Mouse (Mus musculus): ENCODE measurements around the gene Zbtb25. TPM values are rescaled to one million over a fixed set of nuclear protein-coding genes. Genes with fewer than 3 reads are reported as not detected.

Zbtb25 gene
- 188 TPM for polyA plus RNA-seq (2017; shearing (Covaris generic))

GRCm38 (mm10) chr12:76369206-76369977 is at the start of gene Zbtb25:
Zbtb25 (minus strand) TSS chr12:76369602.

GRCm38 (mm10) chr12:76417433-76417854 is 48.0 kb upstream of the Zbtb25 start, which contains the start of gene Ppp1r36:
Ppp1r36 (plus strand) TSS chr12:76417538.

GRCm38 (mm10) chr12:76403886-76404537 is 34.6 kb upstream of the Zbtb25 start, which contains the start of gene Hspa2:
Hspa2 (plus strand) TSS chr12:76404176.

GRCm38 (mm10) chr12:76369978-76370830 is 802 bp upstream of the Zbtb25 start, which contains the start of gene Zbtb1:
Zbtb1 (plus strand) TSS chr12:76370266.

GRCm38 (mm10) chr12:76324679-76325431 is 44.5 kb downstream of the Zbtb25 start, which contains the start of gene Akap5:
Akap5 (plus strand) TSS chr12:76324891.

Other genes with a start within 250 kb of the Zbtb25 start
- 0.16 TPM for gene Esr2, start 192.3 kb downstream of the Zbtb25 start, polyA plus RNA-seq (2017; shearing (Covaris generic))
- gene Tex21, start 122.9 kb downstream of the Zbtb25 start, polyA plus RNA-seq (2017; shearing (Covaris generic)): not detected
- gene Mthfd1, start 114.3 kb downstream of the Zbtb25 start, polyA plus RNA-seq (2017; shearing (Covaris generic)): 36.4 TPM
- gene Akap5, start 44.7 kb downstream of the Zbtb25 start, polyA plus RNA-seq (2017; shearing (Covaris generic)): 1.3 TPM
- gene Zbtb1, start 664 bp upstream of the Zbtb25 start, polyA plus RNA-seq (2017; shearing (Covaris generic)): 37.1 TPM
- 9.6 TPM for gene Hspa2, start 34.6 kb upstream of the Zbtb25 start, polyA plus RNA-seq (2017; shearing (Covaris generic))
- not detected for gene Ppp1r36, start 47.9 kb upstream of the Zbtb25 start, polyA plus RNA-seq (2017; shearing (Covaris generic))
- gene Plekhg3, start 161.3 kb upstream of the Zbtb25 start, polyA plus RNA-seq (2017; shearing (Covaris generic)): 4.2 TPM

Measured in effector memory CD4-positive, alpha-beta T cell, adult 7 months (primary cell).